Mouse (Mus musculus) megakaryocyte, embryonic 14.5 days (primary cell): ENCODE results near the gene Snap91.

ENCODE experiments used
- FLI1 ChIP-seq: IDR thresholded peaks from 2 replicates; pipeline ENCODE4 v1.6.1; 2012; ENCODE audit warnings: low read length, inconsistent platforms, mixed read lengths
- GATA1 ChIP-seq: IDR thresholded peaks from 3 replicates; pipeline ENCODE4 v1.6.1; 2012; ENCODE audit warnings: mixed read lengths, low read length, inconsistent platforms, borderline replicate concordance

DNA sequence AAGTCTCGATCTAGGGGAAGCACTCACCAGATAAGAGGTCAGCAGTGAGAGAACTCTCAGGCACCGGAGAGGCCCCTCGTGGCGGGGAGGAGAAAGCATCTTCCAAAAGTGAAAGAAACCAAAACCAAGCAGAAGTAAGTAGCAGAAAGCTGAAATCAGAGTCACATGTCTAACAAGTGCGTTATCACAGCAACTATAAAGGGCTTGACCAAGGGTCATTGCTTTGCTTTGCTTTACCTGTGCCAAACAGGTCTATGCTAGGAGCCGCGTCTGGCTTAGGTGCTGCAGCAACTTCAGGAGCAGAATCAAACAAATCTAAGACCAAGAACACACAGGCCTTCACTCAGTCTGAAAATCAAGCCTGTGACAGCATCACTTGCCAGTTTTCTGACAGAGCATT, 88.5 kb downstream of the Snap91 start:
- TF ChIP-seq FLI1 (no peak), GATA1 (no peak)
